Mouse (Mus musculus): ENCODE data around the gene Coro7.

DNA sequence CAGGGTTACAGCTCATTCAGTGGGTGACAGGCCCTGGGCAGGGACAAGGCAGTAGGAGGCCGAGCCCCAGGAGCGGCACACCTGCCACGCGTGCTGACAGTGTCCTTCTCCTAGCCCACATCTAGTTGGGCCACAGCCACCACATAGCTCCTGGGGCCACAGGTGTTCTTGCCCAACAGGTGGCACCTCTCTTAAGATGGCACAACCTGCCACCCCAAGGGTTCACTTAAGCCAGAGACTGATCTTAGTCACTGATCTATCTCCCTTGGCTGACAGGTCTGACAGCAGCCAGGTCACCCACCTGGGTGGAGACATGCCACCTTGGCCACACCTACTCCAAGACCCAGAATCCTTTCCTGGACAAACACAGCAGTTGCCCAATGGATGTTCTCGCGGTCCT lies 36.6 kb downstream of the Coro7 start:
- TF ChIP-seq ZNF384 (IDR thresholded peaks at IDR 0.05; ENCODE audit: low read depth, low read length) (no peak), CHD2 (IDR thresholded peaks at IDR 0.05; ENCODE audit: low read depth, low read length) (no peak), ZC3H11A (IDR thresholded peaks at IDR 0.05; ENCODE audit: borderline replicate concordance, low read depth, low read length) (no peak)

Measured in ES-E14 (cell line).